ENCODE assay signal across 15 mouse cellular contexts in genomic region chr6:83005444-83006011, GRCm38 (mm10). TPM values are rescaled to one million over a fixed set of nuclear protein-coding genes. Genes with fewer than 3 reads are reported as not detected.
DNase-seq lines count a peak whose midpoint lies in the region; ATAC-seq and TF ChIP-seq lines count a peak whose summit lies in the region.
"Had no signal": no experiment of that assay in that cellular context is flagged by ENCODE, and none has a peak within 500 bp of the region (broad histone marks: within the 10 kb centered on the region; RNA-seq: fewer than 3 reads in every experiment).

No protein-coding gene starts in this region.

- H3K36me3 ChIP-seq in heart, embryonic 13.5 days: no peaks in the 10 kb centered on the region
- no peaks in the 10 kb centered on the region for H3K36me3 ChIP-seq in stomach, embryonic 15.5 days
- no peaks in the 10 kb centered on the region for H3K36me3 ChIP-seq in stomach, postnatal 0 days (ENCODE audit: control insufficient read depth, insufficient read depth, low read length)
- no peaks in the 10 kb centered on the region for H3K36me3 ChIP-seq in liver, embryonic 15.5 days (replicated peaks)
- no peaks in the 10 kb centered on the region for H3K36me3 ChIP-seq in hindbrain, embryonic 13.5 days
- H3K36me3 ChIP-seq: hindbrain, embryonic 15.5 days; lung, embryonic 15.5 days; midbrain, embryonic 12.5 days; neural tube, embryonic 12.5 days had no signal

- no peak for ATAC-seq in heart, embryonic 13.5 days (ENCODE audit: extremely low read depth, insufficient number of reproducible peaks, low FRiP score, low TSS enrichment)
- no peak for ATAC-seq in stomach, embryonic 15.5 days (ENCODE audit: insufficient read depth, low FRiP score, low read depth)
- no peak for ATAC-seq in stomach, postnatal 0 days (ENCODE audit: low FRiP score, low TSS enrichment)
- no peak for ATAC-seq in liver, embryonic 15.5 days (ENCODE audit: insufficient read depth)
- ATAC-seq in hindbrain, embryonic 13.5 days (ENCODE audit: low FRiP score): no peak
- ATAC-seq: forebrain, embryonic 16.5 days had no signal

- H3K9me3 ChIP-seq in heart, embryonic 13.5 days: no peaks in the 10 kb centered on the region
- no peaks in the 10 kb centered on the region for H3K9me3 ChIP-seq in stomach, embryonic 15.5 days
- no peaks in the 10 kb centered on the region for H3K9me3 ChIP-seq in stomach, postnatal 0 days (ENCODE audit: control insufficient read depth, low read length)
- H3K9me3 ChIP-seq in liver, embryonic 15.5 days (replicated peaks): no peaks in the 10 kb centered on the region
- H3K9me3 ChIP-seq in hindbrain, embryonic 13.5 days: no peaks in the 10 kb centered on the region
- H3K9me3 ChIP-seq: hindbrain, embryonic 15.5 days; lung, embryonic 15.5 days; midbrain, embryonic 12.5 days; neural tube, embryonic 12.5 days had no signal

- H3K9ac ChIP-seq in heart, embryonic 13.5 days: no peak overlapping the region
- H3K9ac ChIP-seq in stomach, embryonic 15.5 days: no peak overlapping the region
- H3K9ac ChIP-seq in stomach, postnatal 0 days (ENCODE audit: low read length): no peak overlapping the region; the same call in 1 of the 2 replicates
- no peak overlapping the region for H3K9ac ChIP-seq in liver, embryonic 15.5 days
- H3K9ac ChIP-seq in hindbrain, embryonic 13.5 days: no peak overlapping the region
- H3K9ac ChIP-seq: hindbrain, embryonic 15.5 days; lung, embryonic 15.5 days; midbrain, embryonic 12.5 days; neural tube, embryonic 12.5 days had no signal

- no peak for TF ChIP-seq EP300 in stomach, postnatal 0 days (optimal IDR thresholded peaks at IDR 0.05)

- H3K27me3 ChIP-seq in heart, embryonic 13.5 days (replicated peaks): no peaks in the 10 kb centered on the region; the same call in 1 of the 2 replicates
- no peaks in the 10 kb centered on the region for H3K27me3 ChIP-seq in stomach, embryonic 15.5 days (replicated peaks)
- H3K27me3 ChIP-seq in stomach, postnatal 0 days (ENCODE audit: control insufficient read depth, insufficient read depth, low read length): no peaks in the 10 kb centered on the region
- no peaks in the 10 kb centered on the region for H3K27me3 ChIP-seq in liver, embryonic 15.5 days
- H3K27me3 ChIP-seq in hindbrain, embryonic 13.5 days: no peaks in the 10 kb centered on the region
- H3K27me3 ChIP-seq: hindbrain, embryonic 15.5 days; lung, embryonic 15.5 days; midbrain, embryonic 12.5 days; neural tube, embryonic 12.5 days had no signal

- H3K27ac ChIP-seq in heart, embryonic 13.5 days (replicated peaks): peak overlapping the region; percentile 62
- H3K27ac ChIP-seq in stomach, embryonic 15.5 days: 0 out of 2 replicates have a peak overlapping the region, but pooled peaks have one; percentile 41
- H3K27ac ChIP-seq in stomach, postnatal 0 days (replicated peaks): no peak overlapping the region
- peak overlapping the region; percentile 63 for H3K27ac ChIP-seq in liver, embryonic 15.5 days (replicated peaks)
- H3K27ac ChIP-seq in hindbrain, embryonic 13.5 days: no peak overlapping the region
- H3K27ac ChIP-seq: hindbrain, embryonic 15.5 days; lung, embryonic 15.5 days; midbrain, embryonic 12.5 days; neural tube, embryonic 12.5 days had no signal

- H3K4me2 ChIP-seq in heart, embryonic 13.5 days: no peak overlapping the region
- no peak overlapping the region for H3K4me2 ChIP-seq in stomach, embryonic 15.5 days
- H3K4me2 ChIP-seq in stomach, postnatal 0 days (replicated peaks; ENCODE audit: low read depth): no peak overlapping the region
- H3K4me2 ChIP-seq in liver, embryonic 15.5 days: no peak overlapping the region
- no peak overlapping the region for H3K4me2 ChIP-seq in hindbrain, embryonic 13.5 days
- H3K4me2 ChIP-seq: hindbrain, embryonic 15.5 days; lung, embryonic 15.5 days; midbrain, embryonic 12.5 days; neural tube, embryonic 12.5 days had no signal

- TF ChIP-seq CTCF in stomach, postnatal 0 days (IDR thresholded peaks at IDR 0.05; ENCODE audit: low read depth): no peak

- H3K4me1 ChIP-seq in heart, embryonic 13.5 days: peaks cover 24% of the 10 kb centered on the region
- H3K4me1 ChIP-seq in stomach, embryonic 15.5 days: 0 out of 2 replicates have a peak, but pooled peaks cover 4% of the 10 kb centered on the region
- H3K4me1 ChIP-seq in stomach, postnatal 0 days (replicated peaks; ENCODE audit: control insufficient read depth, insufficient read depth): no peaks in the 10 kb centered on the region
- peaks cover 55% of the 10 kb centered on the region for H3K4me1 ChIP-seq in liver, embryonic 15.5 days (replicated peaks)
- H3K4me1 ChIP-seq in hindbrain, embryonic 13.5 days (replicated peaks): no peaks in the 10 kb centered on the region
- H3K4me1 ChIP-seq: hindbrain, embryonic 15.5 days; midbrain, embryonic 12.5 days; neural tube, embryonic 12.5 days had no signal

- H3K4me3 ChIP-seq in heart, embryonic 13.5 days: no peak overlapping the region
- H3K4me3 ChIP-seq in stomach, embryonic 15.5 days (replicated peaks): no peak overlapping the region
- no peak overlapping the region for H3K4me3 ChIP-seq in stomach, postnatal 0 days (ENCODE audit: low read depth, low read length)
- H3K4me3 ChIP-seq in liver, embryonic 15.5 days (replicated peaks): no peak overlapping the region
- H3K4me3 ChIP-seq in hindbrain, embryonic 13.5 days: no peak overlapping the region
- H3K4me3 ChIP-seq: hindbrain, embryonic 15.5 days; lung, embryonic 15.5 days; midbrain, embryonic 12.5 days; neural tube, embryonic 12.5 days had no signal

- no peak for DNase-seq in heart, adult 18-20 months
- no peak for DNase-seq in stomach, postnatal 0 days (ENCODE audit: low spot score)
- no peak for DNase-seq in cerebellum, adult 18-20 months
- DNase-seq in cerebellum, postnatal 4 days (ENCODE audit: low spot score in 2 of 2): no peak
- DNase-seq: cerebellum, postnatal 10 days; retina, postnatal 1 day had no signal

- whole genome bisulfite sequencing in heart, embryonic 13.5 days: 80% methylated on average over 10 of the region's 10 CpGs
- 74% methylated on average over 10 of the region's 10 CpGs for WGBS in stomach, embryonic 15.5 days
- 62% methylated on average over 10 of the region's 10 CpGs for WGBS in stomach, postnatal 0 days
- WGBS in liver, embryonic 15.5 days (ENCODE audit: insufficient replicate concordance): 60% methylated on average over 10 of the region's 10 CpGs
- 88% methylated on average over 10 of the region's 10 CpGs for WGBS in hindbrain, embryonic 13.5 days

RNA-seq across cellular contexts. Expression of gene Dok1, which starts 27.7 kb away (rescaled TPM):
- 7.6 and 9.3 TPM in 2 replicates for polyA plus RNA-seq in heart, embryonic 13.5 days (2015; fragmentation: Nextera tagmentation; extraction: Ambion mirVana)
- total RNA-seq in heart, adult 18-20 months (2021): 1 to 10 TPM; 2.7 to 4.7 TPM
- polyA plus RNA-seq in stomach, embryonic 15.5 days (2015; fragmentation: Nextera tagmentation; extraction: Ambion mirVana): 11.9 and 14.3 TPM in 2 replicates
- 8.3 TPM in 2 replicates for polyA plus RNA-seq in stomach, postnatal 0 days (2015; fragmentation: Nextera tagmentation; extraction: Ambion mirVana)
- 19.9 and 21.1 TPM in 2 replicates for polyA plus RNA-seq in liver, embryonic 15.5 days (2015; fragmentation: Nextera tagmentation; extraction: Ambion mirVana)
- 2.8 and 3.6 TPM in 2 replicates for polyA plus RNA-seq in hindbrain, embryonic 13.5 days (2015; fragmentation: Nextera tagmentation; extraction: Ambion mirVana)

RNA-seq across cellular contexts. Expression of gene Loxl3, which starts 28.4 kb away (rescaled TPM):
- polyA plus RNA-seq in heart, embryonic 13.5 days (2015; fragmentation: Nextera tagmentation; extraction: Ambion mirVana): 6.9 and 7.1 TPM in 2 replicates
- 1 to 10 TPM; 1.7 to 2.3 TPM for total RNA-seq in heart, adult 18-20 months (2021)
- polyA plus RNA-seq in stomach, embryonic 15.5 days (2015; fragmentation: Nextera tagmentation; extraction: Ambion mirVana): 14.2 and 16.2 TPM in 2 replicates
- polyA plus RNA-seq in stomach, postnatal 0 days (2015; fragmentation: Nextera tagmentation; extraction: Ambion mirVana): 5.5 and 6.1 TPM in 2 replicates
- polyA plus RNA-seq in liver, embryonic 15.5 days (2015; fragmentation: Nextera tagmentation; extraction: Ambion mirVana): 1.7 and 2.1 TPM in 2 replicates
- 5.9 and 6.8 TPM in 2 replicates for polyA plus RNA-seq in hindbrain, embryonic 13.5 days (2015; fragmentation: Nextera tagmentation; extraction: Ambion mirVana)

RNA-seq across cellular contexts. Expression of gene Aup1, which starts 48.8 kb away (rescaled TPM):
- polyA plus RNA-seq in heart, embryonic 13.5 days (2015; fragmentation: Nextera tagmentation; extraction: Ambion mirVana): 120 and 123 TPM in 2 replicates
- 10 to 100 TPM; 76.3 to 77.2 TPM for total RNA-seq in heart, adult 18-20 months (2021)
- 211 and 212 TPM in 2 replicates for polyA plus RNA-seq in stomach, embryonic 15.5 days (2015; fragmentation: Nextera tagmentation; extraction: Ambion mirVana)
- 135 and 150 TPM in 2 replicates for polyA plus RNA-seq in stomach, postnatal 0 days (2015; fragmentation: Nextera tagmentation; extraction: Ambion mirVana)
- 189 and 201 TPM in 2 replicates for polyA plus RNA-seq in liver, embryonic 15.5 days (2015; fragmentation: Nextera tagmentation; extraction: Ambion mirVana)
- polyA plus RNA-seq in hindbrain, embryonic 13.5 days (2015; fragmentation: Nextera tagmentation; extraction: Ambion mirVana): 168 and 178 TPM in 2 replicates

RNA-seq across cellular contexts. Expression of gene Htra2, which starts 49.5 kb away (rescaled TPM):
- polyA plus RNA-seq in heart, embryonic 13.5 days (2015; fragmentation: Nextera tagmentation; extraction: Ambion mirVana): 80.2 and 94.2 TPM in 2 replicates
- total RNA-seq in heart, adult 18-20 months (2021): 10 to 100 TPM; 31.2 to 32.7 TPM
- polyA plus RNA-seq in stomach, embryonic 15.5 days (2015; fragmentation: Nextera tagmentation; extraction: Ambion mirVana): 86.6 and 94.1 TPM in 2 replicates
- 31.3 and 35.7 TPM in 2 replicates for polyA plus RNA-seq in stomach, postnatal 0 days (2015; fragmentation: Nextera tagmentation; extraction: Ambion mirVana)
- 87.9 and 93.6 TPM in 2 replicates for polyA plus RNA-seq in liver, embryonic 15.5 days (2015; fragmentation: Nextera tagmentation; extraction: Ambion mirVana)
- polyA plus RNA-seq in hindbrain, embryonic 13.5 days (2015; fragmentation: Nextera tagmentation; extraction: Ambion mirVana): 68.6 and 74.6 TPM in 2 replicates

RNA-seq across cellular contexts. Expression of gene Dqx1, which starts 52.1 kb away (rescaled TPM):
- polyA plus RNA-seq in heart, embryonic 13.5 days (2015; fragmentation: Nextera tagmentation; extraction: Ambion mirVana): 0.41 and 0.62 TPM in 2 replicates
- total RNA-seq in heart, adult 18-20 months (2021): under 1 TPM; 0.20 to 0.87 TPM
- polyA plus RNA-seq in stomach, embryonic 15.5 days (2015; fragmentation: Nextera tagmentation; extraction: Ambion mirVana): 5.4 and 7.1 TPM in 2 replicates
- polyA plus RNA-seq in stomach, postnatal 0 days (2015; fragmentation: Nextera tagmentation; extraction: Ambion mirVana): 5.4 and 5.8 TPM in 2 replicates
- 6.8 and 7.8 TPM in 2 replicates for polyA plus RNA-seq in liver, embryonic 15.5 days (2015; fragmentation: Nextera tagmentation; extraction: Ambion mirVana)
- polyA plus RNA-seq in hindbrain, embryonic 13.5 days (2015; fragmentation: Nextera tagmentation; extraction: Ambion mirVana): 0.81 and 0.91 TPM in 2 replicates

Comparison
In these comparisons a context has a peak if more than half of its experiments do, and no peak if none do; other contexts are left out.
1. H3K27ac ChIP-seq: peak in heart, embryonic 13.5 days (single experiment), stomach, embryonic 15.5 days (single experiment) and liver, embryonic 15.5 days (single experiment); none in stomach, postnatal 0 days (single experiment) and hindbrain, embryonic 13.5 days (single experiment).